Mouse (Mus musculus): ENCODE data around the gene Slc15a4. TPM values are rescaled to one million over a fixed set of nuclear protein-coding genes. Genes with fewer than 3 reads are reported as not detected.

The Slc15a4 gene
- polyA plus RNA-seq, 1 experiment from 2014 or later = 17.6 TPM

- DNase-seq (ENCODE audit: low spot score) (no peak), ATAC-seq (replicated peaks; ENCODE audit: low FRiP score) (no peak)
- peak overlapping the region; percentile 97 for H3K4me2 ChIP-seq
- peak overlapping the region; percentile 93 for H3K9ac ChIP-seq (ENCODE audit: low read depth, low read length)
- peak overlapping the region; percentile 97 for H3K4me3 ChIP-seq (ENCODE audit: low read depth, low read length)
- no peak overlapping the region for H3K27ac ChIP-seq (ENCODE audit: low read depth, low read length)
- peaks cover 13% of the 10 kb centered on the region for H3K4me1 ChIP-seq (replicated peaks; ENCODE audit: control insufficient read depth, insufficient read depth, low read length)
- H3K9me3 ChIP-seq (ENCODE audit: control insufficient read depth, low read length) = no peaks in the 10 kb centered on the region
- H3K27me3 ChIP-seq (replicated peaks; ENCODE audit: control insufficient read depth, insufficient read depth, low read length) = no peaks in the 10 kb centered on the region
- H3K36me3 ChIP-seq (ENCODE audit: control insufficient read depth, insufficient read depth, low read length) = no peaks in the 10 kb centered on the region
- WGBS = 13% methylated on average over 5 of the region's 5 CpGs
These were observed 16.5 kb downstream of the Slc15a4 start for GRCm38 (mm10) chr5:127616151-127616550.

DNA sequence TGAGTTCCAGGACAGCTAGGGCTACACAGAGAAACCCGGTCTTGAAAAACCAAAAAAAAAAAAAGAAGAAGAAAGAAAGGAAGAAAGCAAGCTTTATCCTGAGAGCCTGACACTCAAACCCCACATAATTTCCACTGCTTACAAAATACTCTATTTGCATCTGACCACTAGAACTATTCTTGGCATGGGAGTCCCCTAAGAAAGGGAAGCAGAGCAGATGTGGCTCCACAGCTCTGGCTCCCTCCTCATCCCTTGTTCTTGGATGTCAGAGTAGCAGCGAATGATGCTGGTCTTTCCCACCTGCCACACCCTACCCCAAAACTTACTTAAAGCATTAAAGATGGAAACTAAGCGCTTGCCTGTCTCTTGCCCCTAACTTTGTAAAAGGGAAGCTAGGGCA lies 17.2 kb downstream of the Slc15a4 start:
- peak overlapping the region; percentile 93 for H3K9ac ChIP-seq (ENCODE audit: low read depth, low read length)
- DNase-seq (ENCODE audit: low spot score) = no peak
- H3K27me3 ChIP-seq (replicated peaks; ENCODE audit: control insufficient read depth, insufficient read depth, low read length) = no peaks in the 10 kb centered on the region
- WGBS = 52% methylated on average over 3 of the region's 3 CpGs
- peak overlapping the region; percentile 97 for H3K4me3 ChIP-seq (ENCODE audit: low read depth, low read length)
- peak overlapping the region; percentile 97 for H3K4me2 ChIP-seq
- H3K36me3 ChIP-seq (ENCODE audit: control insufficient read depth, insufficient read depth, low read length) = no peaks in the 10 kb centered on the region
- H3K9me3 ChIP-seq (ENCODE audit: control insufficient read depth, low read length) = no peaks in the 10 kb centered on the region
- peaks cover 15% of the 10 kb centered on the region for H3K4me1 ChIP-seq (replicated peaks; ENCODE audit: control insufficient read depth, insufficient read depth, low read length)
- no peak overlapping the region for H3K27ac ChIP-seq (ENCODE audit: low read depth, low read length)
- no peak for ATAC-seq (replicated peaks; ENCODE audit: low FRiP score)

DNA sequence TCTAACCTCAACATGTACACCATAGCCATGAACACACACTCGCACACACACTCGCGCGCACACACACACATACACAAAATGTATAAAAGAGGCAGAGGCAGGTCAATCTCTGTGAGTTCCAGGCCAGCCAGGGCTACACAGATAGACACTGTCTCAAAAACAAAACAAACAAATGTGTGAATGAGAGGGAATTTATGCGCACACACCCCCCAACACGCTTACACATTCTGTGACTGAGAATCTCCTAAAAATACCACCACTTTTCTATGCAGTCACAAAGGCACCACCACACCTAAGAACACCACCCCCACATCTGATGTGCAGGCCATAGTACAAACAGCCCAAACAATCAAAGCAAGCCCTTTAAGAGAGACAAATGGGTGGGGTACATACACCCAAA lies 20.3 kb downstream of the Slc15a4 start:
- DNase-seq (ENCODE audit: low spot score) (no peak), ATAC-seq (replicated peaks; ENCODE audit: low FRiP score) (no peak)
- peaks cover 18% of the 10 kb centered on the region for H3K4me1 ChIP-seq (replicated peaks; ENCODE audit: control insufficient read depth, insufficient read depth, low read length)
- no peak overlapping the region for H3K9ac ChIP-seq (ENCODE audit: low read depth, low read length)
- H3K9me3 ChIP-seq (ENCODE audit: control insufficient read depth, low read length) = no peaks in the 10 kb centered on the region
- H3K4me2 ChIP-seq = no peak overlapping the region
- WGBS = 96% methylated on average over 6 of the region's 6 CpGs
- H3K36me3 ChIP-seq (ENCODE audit: control insufficient read depth, insufficient read depth, low read length) = peaks cover 7% of the 10 kb centered on the region; the same call in 1 of the 2 replicates
- no peaks in the 10 kb centered on the region for H3K27me3 ChIP-seq (replicated peaks; ENCODE audit: control insufficient read depth, insufficient read depth, low read length)
- no peak overlapping the region for H3K4me3 ChIP-seq (ENCODE audit: low read depth, low read length)
- no peak overlapping the region for H3K27ac ChIP-seq (ENCODE audit: low read depth, low read length)

DNA sequence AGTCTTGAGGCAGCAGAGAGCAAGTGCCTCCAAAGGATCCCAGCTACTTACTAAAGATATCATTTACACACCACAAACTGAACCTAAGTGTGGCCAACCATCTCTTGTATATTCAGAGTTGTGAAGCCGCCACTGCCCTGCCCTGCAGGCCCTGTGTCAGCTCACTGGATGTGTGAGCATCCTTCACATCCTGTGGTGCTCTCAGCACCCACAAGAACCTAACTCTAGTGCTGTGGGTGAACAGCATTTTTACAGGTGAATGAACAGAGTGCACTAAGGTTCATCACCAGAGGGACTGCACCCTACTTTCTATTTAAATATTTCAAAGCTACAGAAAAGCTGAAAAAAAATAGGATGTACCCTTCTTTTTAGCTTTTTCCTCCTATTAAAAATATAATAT lies 20.8 kb downstream of the Slc15a4 start:
- no peaks in the 10 kb centered on the region for H3K9me3 ChIP-seq (ENCODE audit: control insufficient read depth, low read length)
- peaks cover 9% of the 10 kb centered on the region; the same call in 1 of the 2 replicates for H3K36me3 ChIP-seq (ENCODE audit: control insufficient read depth, insufficient read depth, low read length)
- H3K4me3 ChIP-seq (ENCODE audit: low read depth, low read length) = no peak overlapping the region
- no peak overlapping the region for H3K4me2 ChIP-seq
- 77% methylated on average over 1 of the region's 1 CpGs for WGBS
- H3K27ac ChIP-seq (ENCODE audit: low read depth, low read length) = no peak overlapping the region
- ATAC-seq (replicated peaks; ENCODE audit: low FRiP score) (no peak), DNase-seq (ENCODE audit: low spot score) (no peak)
- peaks cover 18% of the 10 kb centered on the region for H3K4me1 ChIP-seq (replicated peaks; ENCODE audit: control insufficient read depth, insufficient read depth, low read length)
- no peaks in the 10 kb centered on the region for H3K27me3 ChIP-seq (replicated peaks; ENCODE audit: control insufficient read depth, insufficient read depth, low read length)
- no peak overlapping the region for H3K9ac ChIP-seq (ENCODE audit: low read depth, low read length)

DNA sequence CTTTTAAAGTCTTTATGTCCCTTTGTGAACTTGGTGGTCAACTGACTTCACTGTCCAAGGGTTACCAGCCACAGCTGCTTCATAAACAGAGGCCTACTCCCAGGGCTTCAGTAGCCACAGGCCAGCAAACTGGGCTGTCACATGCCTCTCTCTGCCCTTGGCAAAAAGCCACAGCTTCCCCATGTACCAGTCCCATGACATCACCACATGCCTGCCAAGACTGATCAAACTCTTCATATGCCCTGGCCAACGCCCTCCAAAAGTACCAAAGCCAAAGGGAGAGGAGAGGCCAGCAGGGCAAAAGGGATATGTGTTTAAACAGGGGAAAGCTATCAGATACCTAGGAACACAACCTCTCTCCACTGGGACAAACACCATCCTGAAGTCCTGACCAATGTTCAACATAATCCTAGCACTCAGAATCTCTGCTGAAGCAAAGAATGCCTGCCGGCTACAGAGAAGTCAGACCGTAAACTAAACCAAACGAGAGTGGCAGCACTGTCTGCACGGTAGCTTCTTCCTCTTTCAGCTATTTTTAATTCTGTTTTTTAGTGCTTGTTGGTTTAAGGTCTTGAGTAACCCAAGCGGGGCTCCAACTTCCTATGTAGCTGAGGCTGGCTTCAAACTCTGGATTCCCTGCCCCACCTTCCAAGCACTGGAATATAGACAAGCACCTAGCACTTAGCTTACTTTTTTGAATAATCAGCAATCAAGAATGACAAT lies 21.7 kb downstream of the Slc15a4 start:
- no peak overlapping the region for H3K9ac ChIP-seq (ENCODE audit: low read depth, low read length)
- H3K9me3 ChIP-seq (ENCODE audit: control insufficient read depth, low read length) = no peaks in the 10 kb centered on the region
- no peaks in the 10 kb centered on the region for H3K27me3 ChIP-seq (replicated peaks; ENCODE audit: control insufficient read depth, insufficient read depth, low read length)
- H3K4me2 ChIP-seq = no peak overlapping the region
- WGBS = 54% methylated on average over 6 of the region's 6 CpGs
- peaks cover 9% of the 10 kb centered on the region; the same call in 1 of the 2 replicates for H3K36me3 ChIP-seq (ENCODE audit: control insufficient read depth, insufficient read depth, low read length)
- DNase-seq (ENCODE audit: low spot score) (no peak), ATAC-seq (replicated peaks; ENCODE audit: low FRiP score) (no peak; the same call in 1 of the 2 replicates)
- H3K4me1 ChIP-seq (replicated peaks; ENCODE audit: control insufficient read depth, insufficient read depth, low read length) = peaks cover 16% of the 10 kb centered on the region
- H3K27ac ChIP-seq (ENCODE audit: low read depth, low read length) = peak overlapping the region; percentile 46; the same call in 1 of the 2 replicates
- H3K4me3 ChIP-seq (ENCODE audit: low read depth, low read length) = no peak overlapping the region

- Histone ChIP-seq H3K9ac (ENCODE audit: low read depth, low read length) (no peak overlapping the region), H3K4me2 (no peak overlapping the region), H3K9me3 (ENCODE audit: control insufficient read depth, low read length) (no peaks in the 10 kb centered on the region), H3K27me3 (replicated peaks; ENCODE audit: control insufficient read depth, insufficient read depth, low read length) (no peaks in the 10 kb centered on the region), H3K4me1 (replicated peaks; ENCODE audit: control insufficient read depth, insufficient read depth, low read length) (peaks cover 7% of the 10 kb centered on the region; the same call in 1 of the 2 replicates), H3K36me3 (ENCODE audit: control insufficient read depth, insufficient read depth, low read length) (peaks cover 9% of the 10 kb centered on the region; the same call in 1 of the 2 replicates), H3K4me3 (ENCODE audit: low read depth, low read length) (no peak overlapping the region), H3K27ac (ENCODE audit: low read depth, low read length) (no peak overlapping the region)
- no peak for ATAC-seq (replicated peaks; ENCODE audit: low FRiP score)
- WGBS = 78% methylated on average over 7 of the region's 7 CpGs
- DNase-seq (ENCODE audit: low spot score) = no peak
These were observed 23.4 kb downstream of the Slc15a4 start for GRCm38 (mm10) chr5:127609191-127609714.

- Histone ChIP-seq H3K9me3 (ENCODE audit: control insufficient read depth, low read length) (no peaks in the 10 kb centered on the region), H3K9ac (ENCODE audit: low read depth, low read length) (no peak overlapping the region), H3K27ac (ENCODE audit: low read depth, low read length) (no peak overlapping the region), H3K36me3 (ENCODE audit: control insufficient read depth, insufficient read depth, low read length) (peaks cover 21% of the 10 kb centered on the region; the same call in 1 of the 2 replicates), H3K4me1 (replicated peaks; ENCODE audit: control insufficient read depth, insufficient read depth, low read length) (peaks cover 7% of the 10 kb centered on the region; the same call in 1 of the 2 replicates), H3K4me2 (no peak overlapping the region), H3K4me3 (ENCODE audit: low read depth, low read length) (no peak overlapping the region), H3K27me3 (replicated peaks; ENCODE audit: control insufficient read depth, insufficient read depth, low read length) (no peaks in the 10 kb centered on the region)
- WGBS = 79% methylated on average over 2 of the region's 2 CpGs
- no peak for DNase-seq (ENCODE audit: low spot score)
- ATAC-seq (replicated peaks; ENCODE audit: low FRiP score) = no peak
These were observed 25.2 kb downstream of the Slc15a4 start for GRCm38 (mm10) chr5:127607507-127607906.

- no peak for ATAC-seq (replicated peaks; ENCODE audit: low FRiP score)
- H3K4me2 ChIP-seq = no peak overlapping the region
- WGBS = 95% methylated on average over 5 of the region's 5 CpGs
These were observed 29.7 kb downstream of the Slc15a4 start for GRCm38 (mm10) chr5:127602996-127603395.

DNA sequence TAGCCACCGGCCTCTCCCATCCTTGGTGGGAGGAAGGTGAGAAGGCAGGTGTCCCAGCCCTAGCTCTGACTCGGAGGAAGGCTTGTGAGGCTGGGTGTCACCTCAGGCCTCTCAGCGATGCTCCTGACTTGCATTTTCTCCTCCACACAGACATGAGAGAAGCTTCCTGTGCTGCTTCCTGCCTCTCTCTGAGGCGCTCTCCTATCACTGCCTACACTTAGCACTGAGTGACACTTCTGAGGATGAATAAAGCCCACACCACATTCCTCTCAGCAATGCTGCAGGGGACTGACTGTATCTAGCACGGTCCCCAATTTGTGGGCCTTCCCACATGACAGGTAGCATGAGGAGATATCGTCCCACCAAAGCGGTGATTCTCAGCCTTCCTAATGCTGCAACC lies 35.8 kb downstream of the Slc15a4 start:
- H3K36me3 ChIP-seq (ENCODE audit: control insufficient read depth, insufficient read depth, low read length) = peaks cover 39% of the 10 kb centered on the region
- no peak overlapping the region for H3K27ac ChIP-seq (ENCODE audit: low read depth, low read length)
- no peak overlapping the region for H3K9ac ChIP-seq (ENCODE audit: low read depth, low read length)
- no peaks in the 10 kb centered on the region for H3K4me1 ChIP-seq (replicated peaks; ENCODE audit: control insufficient read depth, insufficient read depth, low read length)
- WGBS = 84% methylated on average over 7 of the region's 7 CpGs
- H3K9me3 ChIP-seq (ENCODE audit: control insufficient read depth, low read length) = no peaks in the 10 kb centered on the region
- H3K4me2 ChIP-seq = no peak overlapping the region
- H3K4me3 ChIP-seq (ENCODE audit: low read depth, low read length) = no peak overlapping the region
- DNase-seq (ENCODE audit: low spot score) (no peak), ATAC-seq (replicated peaks; ENCODE audit: low FRiP score) (0 out of 2 replicates have a peak, but pooled peaks have one; percentile 22)
- H3K27me3 ChIP-seq (replicated peaks; ENCODE audit: control insufficient read depth, insufficient read depth, low read length) = no peaks in the 10 kb centered on the region

More at GRCm38 (mm10) chr5:127602996-127603395, 29.7 kb downstream of the Slc15a4 start:
- Histone ChIP-seq H3K27ac (ENCODE audit: low read depth, low read length) (no peak overlapping the region), H3K4me3 (ENCODE audit: low read depth, low read length) (no peak overlapping the region), H3K36me3 (ENCODE audit: control insufficient read depth, insufficient read depth, low read length) (peaks cover 30% of the 10 kb centered on the region; the same call in 1 of the 2 replicates), H3K9ac (ENCODE audit: low read depth, low read length) (no peak overlapping the region), H3K4me1 (replicated peaks; ENCODE audit: control insufficient read depth, insufficient read depth, low read length) (no peaks in the 10 kb centered on the region), H3K27me3 (replicated peaks; ENCODE audit: control insufficient read depth, insufficient read depth, low read length) (no peaks in the 10 kb centered on the region), H3K9me3 (ENCODE audit: control insufficient read depth, low read length) (no peaks in the 10 kb centered on the region)
- DNase-seq (ENCODE audit: low spot score) = no peak

Data from liver, embryonic 11.5 days (tissue).